8 mouse cellular contexts compared by ENCODE assay signal in the genomic region with DNA sequence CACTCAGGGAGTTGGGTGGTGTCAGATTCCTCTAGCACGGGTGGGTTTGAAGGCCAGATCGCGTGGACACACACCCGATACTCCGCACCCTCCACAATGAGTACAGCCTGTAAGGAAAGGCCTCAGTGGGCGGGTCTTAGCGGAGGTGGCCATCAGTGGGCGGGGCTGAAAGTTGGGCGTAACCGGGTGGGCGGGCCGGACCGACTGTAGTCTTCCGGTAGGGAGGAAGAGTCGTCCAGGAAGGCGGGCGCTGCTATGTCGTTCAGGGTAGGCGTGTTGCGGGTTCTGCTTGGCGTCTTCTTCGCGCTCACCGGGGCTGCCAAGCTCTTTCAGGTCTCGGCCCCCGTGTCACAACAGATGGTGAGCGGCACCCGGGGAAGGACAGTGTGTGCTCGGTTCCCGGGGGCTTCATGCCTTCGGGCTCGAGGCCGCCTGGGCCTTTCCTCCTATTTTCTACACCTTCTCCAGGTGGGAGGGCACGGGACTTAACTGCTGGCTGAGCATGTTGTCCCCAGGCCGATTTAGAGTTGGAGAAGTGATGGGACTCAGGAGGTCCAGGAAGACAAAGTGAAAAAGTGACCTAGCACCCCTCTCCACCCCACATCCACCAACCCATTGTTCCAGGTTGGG. TPM values are rescaled to one million over a fixed set of nuclear protein-coding genes. Genes with fewer than 3 reads are reported as not detected.
DNase-seq lines count a peak whose midpoint lies in the region; ATAC-seq and TF ChIP-seq lines count a peak whose summit lies in the region.

No protein-coding gene starts in this region.

- H3K4me1 ChIP-seq in erythroblast, embryonic 14.5 days (ENCODE audit: control insufficient read depth), result peaks cover 14% of the 10 kb centered on the region
- H3K4me1 ChIP-seq in heart, embryonic 11.5 days (ENCODE audit: control insufficient read depth, insufficient read depth, low read length), result 0 out of 2 replicates have a peak, but pooled peaks cover 3% of the 10 kb centered on the region
- peaks cover 8% of the 10 kb centered on the region for H3K4me1 ChIP-seq in kidney, embryonic 16.5 days (ENCODE audit: insufficient read depth, low read length)
- no peaks in the 10 kb centered on the region; the same call in 1 of the 2 replicates for H3K4me1 ChIP-seq in liver, adult 2 months (ENCODE audit: control insufficient read depth, insufficient read depth, low read length)
- H3K4me1 ChIP-seq in stomach, embryonic 14.5 days (ENCODE audit: control insufficient read depth, insufficient read depth, low read length), result 0 out of 2 replicates have a peak, but pooled peaks cover 5% of the 10 kb centered on the region

- H3K9ac ChIP-seq in heart, embryonic 11.5 days (ENCODE audit: low read depth, low read length), result peak overlapping the region; percentile 73
- H3K9ac ChIP-seq in kidney, embryonic 16.5 days (replicated peaks; ENCODE audit: low read length), result peak overlapping the region; percentile 78
- peak overlapping the region; percentile 85 for H3K9ac ChIP-seq in liver, adult 2 months (ENCODE audit: low read depth, low read length)
- peak overlapping the region; percentile 46; the same call in 1 of the 2 replicates for H3K9ac ChIP-seq in stomach, embryonic 14.5 days (replicated peaks; ENCODE audit: low read depth, low read length)

- no peaks in the 10 kb centered on the region for H3K36me3 ChIP-seq in erythroblast, embryonic 14.5 days (ENCODE audit: control insufficient read depth)
- H3K36me3 ChIP-seq in heart, embryonic 11.5 days (ENCODE audit: control insufficient read depth, insufficient read depth, low read length), result no peaks in the 10 kb centered on the region; the same call in 1 of the 2 replicates
- 0 out of 2 replicates have a peak, but pooled peaks cover 2% of the 10 kb centered on the region for H3K36me3 ChIP-seq in kidney, embryonic 16.5 days (ENCODE audit: insufficient read depth, low read length)
- peaks cover 9% of the 10 kb centered on the region; the same call in 1 of the 2 replicates for H3K36me3 ChIP-seq in liver, adult 2 months (ENCODE audit: control insufficient read depth, insufficient read depth, low read length)
- no peaks in the 10 kb centered on the region; the same call in 1 of the 2 replicates for H3K36me3 ChIP-seq in stomach, embryonic 14.5 days (ENCODE audit: control insufficient read depth, insufficient read depth, low read length)

- no peak overlapping the region for H3K27ac ChIP-seq in heart, embryonic 11.5 days (ENCODE audit: low read depth, low read length)
- 0 out of 2 replicates have a peak overlapping the region, but pooled peaks have one; percentile 48 for H3K27ac ChIP-seq in kidney, embryonic 16.5 days (ENCODE audit: low read length)
- H3K27ac ChIP-seq in liver, adult 2 months (replicated peaks; ENCODE audit: insufficient read depth, low read depth, low read length), result no peak overlapping the region
- H3K27ac ChIP-seq in stomach, embryonic 14.5 days (ENCODE audit: low read length), result 0 out of 2 replicates have a peak overlapping the region, but pooled peaks have one; percentile 33

- peak overlapping the region; percentile 90 for H3K4me2 ChIP-seq in heart, embryonic 11.5 days
- peak overlapping the region; percentile 90 for H3K4me2 ChIP-seq in kidney, embryonic 16.5 days (replicated peaks; ENCODE audit: low read depth, low read length)
- H3K4me2 ChIP-seq in stomach, embryonic 14.5 days (replicated peaks; ENCODE audit: low read depth, low read length), result peak overlapping the region; percentile 86

- ATAC-seq in heart, embryonic 11.5 days (replicated peaks; ENCODE audit: insufficient number of reproducible peaks, low FRiP score, low TSS enrichment), result peak; percentile 94
- peak; percentile 99 for ATAC-seq in kidney, embryonic 16.5 days (ENCODE audit: low FRiP score, low TSS enrichment)
- peak; percentile 98 for ATAC-seq in stomach, embryonic 14.5 days (ENCODE audit: insufficient number of reproducible peaks, insufficient read depth, low FRiP score, low read depth)

- 1% methylated on average over 35 of the region's 35 CpGs for WGBS in heart, embryonic 11.5 days (ENCODE audit: insufficient replicate concordance)
- 0% methylated on average over 35 of the region's 35 CpGs for WGBS in kidney, embryonic 16.5 days
- 2% methylated on average over 35 of the region's 35 CpGs for WGBS in liver, adult 2 months
- WGBS in stomach, embryonic 14.5 days, result under 1% methylated on average over 35 of the region's 35 CpGs

- no peaks in the 10 kb centered on the region for H3K79me2 ChIP-seq in liver, adult 2 months (ENCODE audit: control insufficient read depth, insufficient read depth, low read length)

- H3K27me3 ChIP-seq in erythroblast, embryonic 14.5 days (ENCODE audit: control insufficient read depth), result no peaks in the 10 kb centered on the region
- no peaks in the 10 kb centered on the region for H3K27me3 ChIP-seq in heart, embryonic 11.5 days (ENCODE audit: control insufficient read depth, insufficient read depth, low read length)
- H3K27me3 ChIP-seq in kidney, embryonic 16.5 days (ENCODE audit: insufficient read depth, low read length), result no peaks in the 10 kb centered on the region
- no peaks in the 10 kb centered on the region for H3K27me3 ChIP-seq in liver, adult 2 months (ENCODE audit: control insufficient read depth, insufficient read depth, low read length)
- H3K27me3 ChIP-seq in stomach, embryonic 14.5 days (ENCODE audit: control insufficient read depth, insufficient read depth, low read length), result no peaks in the 10 kb centered on the region

- H3K9me3 ChIP-seq in erythroblast, embryonic 14.5 days (ENCODE audit: control insufficient read depth, low read length), result no peaks in the 10 kb centered on the region
- H3K9me3 ChIP-seq in heart, embryonic 11.5 days (replicated peaks; ENCODE audit: control insufficient read depth, low read length), result no peaks in the 10 kb centered on the region
- no peaks in the 10 kb centered on the region for H3K9me3 ChIP-seq in kidney, embryonic 16.5 days (ENCODE audit: low read length)
- H3K9me3 ChIP-seq in stomach, embryonic 14.5 days (ENCODE audit: control insufficient read depth, low read depth, low read length), result no peaks in the 10 kb centered on the region

- peak; percentile 88 to 91 for DNase-seq in B cell, adult 2 months
- peak; percentile 93 for DNase-seq in brain, embryonic 14.5 days (ENCODE audit: low read depth)
- DNase-seq in liver, adult 2 months (ENCODE audit: extremely low read depth, low read depth, low spot score), result peak; percentile 75
- DNase-seq in naive thymus-derived CD4-positive, alpha-beta T cell, adult 2 months (ENCODE audit: low read depth), result peak; percentile 91

- TF ChIP-seq CTCF in brain, embryonic 14.5 days (IDR thresholded peaks at IDR 0.05; ENCODE audit: borderline replicate concordance, extremely low read depth, insufficient read depth, insufficient read length), result no peak
- TF ChIP-seq CTCF in liver, adult 2 months (IDR thresholded peaks at IDR 0.05; ENCODE audit: low read depth, low read length), result no peak

- peak; percentile 70; the same call in 1 of the 2 replicates for TF ChIP-seq POLR2A in brain, embryonic 14.5 days (IDR thresholded peaks at IDR 0.05; ENCODE audit: borderline replicate concordance, extremely low read depth, insufficient read depth, insufficient read length, poor library complexity, severe bottlenecking)
- TF ChIP-seq POLR2A in liver, adult 2 months (IDR thresholded peaks at IDR 0.05; ENCODE audit: extremely low read depth, insufficient read depth, low read length), result no peak

- H3K4me3 ChIP-seq in erythroblast, embryonic 14.5 days (replicated peaks), result peak overlapping the region; percentile 68
- H3K4me3 ChIP-seq in heart, embryonic 11.5 days (ENCODE audit: low read depth, low read length), result peak overlapping the region; percentile 58
- peak overlapping the region; percentile 80 for H3K4me3 ChIP-seq in kidney, embryonic 16.5 days (ENCODE audit: low read length)
- peak overlapping the region; percentile 94 for H3K4me3 ChIP-seq in liver, adult 2 months (ENCODE audit: insufficient read depth, low read depth, low read length)
- peak overlapping the region; percentile 64 for H3K4me3 ChIP-seq in stomach, embryonic 14.5 days (ENCODE audit: low read depth, low read length)

RNA-seq across cellular contexts. Expression of gene Tmem35b, which starts 2.5 kb away (rescaled TPM):
- polyA plus RNA-seq in brain, embryonic 14.5 days (2012; rRNA removed), result 15.9 and 23.1 TPM in 2 replicates
- polyA plus RNA-seq in erythroblast, embryonic 14.5 days (2012), result 0.06 TPM in 1 of 2 replicates, not detected in the other
- polyA plus RNA-seq in heart, embryonic 11.5 days (2014; fragmentation: Nextera tagmentation; extraction: Ambion mirVana), result 13.9 and 14.2 TPM in 2 replicates
- polyA plus RNA-seq in kidney, embryonic 16.5 days (2015; fragmentation: Nextera tagmentation; extraction: Ambion mirVana), result 26.5 and 28.7 TPM in 2 replicates
- 11.1 and 11.5 TPM in 2 replicates for total RNA-seq in liver, adult 2 months (2014; rRNA removed)
- 11.4 and 11.8 TPM in 2 replicates for polyA plus RNA-seq in liver, adult 2 months (2012; rRNA removed)
- 19.4 and 19.6 TPM in 2 replicates for polyA plus RNA-seq in stomach, embryonic 14.5 days (2014; fragmentation: Nextera tagmentation; extraction: Ambion mirVana)

RNA-seq across cellular contexts. Expression of gene Dlgap3, which starts 43.1 kb away (rescaled TPM):
- 27.0 and 42.7 TPM in 2 replicates for polyA plus RNA-seq in brain, embryonic 14.5 days (2012; rRNA removed)
- not detected in 2 replicates for polyA plus RNA-seq in erythroblast, embryonic 14.5 days (2012)
- polyA plus RNA-seq in heart, embryonic 11.5 days (2014; fragmentation: Nextera tagmentation; extraction: Ambion mirVana), result 1.2 and 1.4 TPM in 2 replicates
- 0.40 and 0.41 TPM in 2 replicates for polyA plus RNA-seq in kidney, embryonic 16.5 days (2015; fragmentation: Nextera tagmentation; extraction: Ambion mirVana)
- not detected in 2 replicates for total RNA-seq in liver, adult 2 months (2014; rRNA removed)
- 0.05 and 0.06 TPM in 2 replicates for polyA plus RNA-seq in liver, adult 2 months (2012; rRNA removed)
- polyA plus RNA-seq in stomach, embryonic 14.5 days (2014; fragmentation: Nextera tagmentation; extraction: Ambion mirVana), result 1.5 TPM in 2 replicates

RNA-seq across cellular contexts. Expression of gene Zmym6, which starts 48.8 kb away (rescaled TPM):
- polyA plus RNA-seq in brain, embryonic 14.5 days (2012; rRNA removed), result 39.0 and 43.5 TPM in 2 replicates
- 0.02 TPM in 1 of 2 replicates, not detected in the other for polyA plus RNA-seq in erythroblast, embryonic 14.5 days (2012)
- 13.0 and 15.3 TPM in 2 replicates for polyA plus RNA-seq in heart, embryonic 11.5 days (2014; fragmentation: Nextera tagmentation; extraction: Ambion mirVana)
- polyA plus RNA-seq in kidney, embryonic 16.5 days (2015; fragmentation: Nextera tagmentation; extraction: Ambion mirVana), result 22.2 and 22.9 TPM in 2 replicates
- total RNA-seq in liver, adult 2 months (2014; rRNA removed), result 6.8 and 7.2 TPM in 2 replicates
- polyA plus RNA-seq in liver, adult 2 months (2012; rRNA removed), result 0.98 and 1.4 TPM in 2 replicates
- 26.8 and 30.0 TPM in 2 replicates for polyA plus RNA-seq in stomach, embryonic 14.5 days (2014; fragmentation: Nextera tagmentation; extraction: Ambion mirVana)

Comparison
In these comparisons a context has a peak if more than half of its experiments do, and no peak if none do; other contexts are left out.
1. H3K27ac ChIP-seq: peak in kidney, embryonic 16.5 days (single experiment) and stomach, embryonic 14.5 days (single experiment); none in heart, embryonic 11.5 days (single experiment) and liver, adult 2 months (single experiment).
2. RNA of gene Tmem35b, which starts 2.5 kb away (polyA plus RNA-seq): 26.5 to 28.7 TPM in kidney, embryonic 16.5 days, 19.4 to 19.6 TPM in stomach, embryonic 14.5 days, 15.9 to 23.1 TPM in brain, embryonic 14.5 days, 13.9 to 14.2 TPM in heart, embryonic 11.5 days and 11.4 to 11.8 TPM in liver, adult 2 months; 0.06 TPM in erythroblast, embryonic 14.5 days; every median in the first group is over 10 times any median in the second.
3. RNA of gene Dlgap3, which starts 43.1 kb away (polyA plus RNA-seq): 27.0 to 42.7 TPM in brain, embryonic 14.5 days; 1.5 TPM in stomach, embryonic 14.5 days, 1.2 to 1.4 TPM in heart, embryonic 11.5 days, 0.40 to 0.41 TPM in kidney, embryonic 16.5 days, 0.05 to 0.06 TPM in liver, adult 2 months and not detected in erythroblast, embryonic 14.5 days; every median in the first group is over 10 times any median in the second.
4. Peak in every context shown above with its lines, with median percentiles within 50 percentile points of each other: DNase-seq, H3K4me3 ChIP-seq, ATAC-seq, H3K4me2 ChIP-seq and H3K9ac ChIP-seq.